Mouse (Mus musculus): ENCODE measurements at regions not wholly inside any gene's neighbourhood (a gene's known extent, or its start where the extent isn't known, plus 50 kb on each side); places are given as distances from the start of the nearest gene placed in this dataset.

- TF ChIP-seq UBTF (IDR thresholded peaks at IDR 0.05; ENCODE audit: low read depth, low read length), result no peak
- TF ChIP-seq MYC (IDR thresholded peaks at IDR 0.05; ENCODE audit: low read depth, low read length), result no peak
- peak; percentile 43 for TF ChIP-seq SMC3 (IDR thresholded peaks at IDR 0.05; ENCODE audit: low read depth, low read length)
- no peak for TF ChIP-seq JUN (IDR thresholded peaks at IDR 0.05; ENCODE audit: insufficient read depth, low read depth, low read length)
- TF ChIP-seq MAZ (IDR thresholded peaks at IDR 0.05; ENCODE audit: low read depth, low read length), result no peak
- TF ChIP-seq ZNF384 (IDR thresholded peaks at IDR 0.05; ENCODE audit: low read depth, low read length), result no peak
- no peak for TF ChIP-seq PAX5 (IDR thresholded peaks at IDR 0.05; ENCODE audit: low read length)
- peak in 1 of 2 experiments; percentile 41; a peak in 2 of 4 replicates for TF ChIP-seq CTCF (conservative IDR thresholded peaks at IDR 0.05 in 1 of 2, IDR thresholded peaks at IDR 0.05 in 1 of 2; ENCODE audit: low read depth in 2 of 2, low read length in 2 of 2)
- TF ChIP-seq NELFE (IDR thresholded peaks at IDR 0.05; ENCODE audit: low read depth, low read length), result no peak
- TF ChIP-seq RAD21 (IDR thresholded peaks at IDR 0.05; ENCODE audit: low read depth, low read length), result peak; percentile 55
- peak; percentile 2 for DNase-seq (ENCODE audit: extremely low read depth)
- H3K27me3 ChIP-seq (replicated peaks), result no peaks in the 10 kb centered on the region
- dilution Hi-C loops (cut with MboI; ENCODE audit: extremely low pct_ligation_motif_present, extremely low pct_unique_long_range_greater_than_20kb, low sequenced_read_pairs) (no loop called here), in situ Hi-C loops (cut with MboI; ENCODE audit: low pct_ligation_motif_present, low pct_unique_long_range_greater_than_20kb, low sequenced_read_pairs) (no loop called here)
- H3K4me1 ChIP-seq (ENCODE audit: control insufficient read depth in 1 of 2, insufficient read depth in 2 of 2), result no peaks in the 10 kb centered on the region
- no peak overlapping the region for H3K9ac ChIP-seq (ENCODE audit: insufficient read depth, low read depth)
- no peaks in the 10 kb centered on the region for H3K79me2 ChIP-seq (replicated peaks; ENCODE audit: control insufficient read depth, extremely low read depth, insufficient read depth, poor library complexity, severe bottlenecking)
- no peak overlapping the region for H3K27ac ChIP-seq (ENCODE audit: insufficient read depth, low read depth)
- H3K4me3 ChIP-seq (replicated peaks in 1 of 3; ENCODE audit: low read depth in 2 of 3, low read length in 2 of 3, poor library complexity in 1 of 3), result no peak overlapping the region
- no peaks in the 10 kb centered on the region for H3K36me3 ChIP-seq (replicated peaks in 1 of 2; ENCODE audit: control insufficient read depth in 1 of 2, insufficient read depth in 1 of 2, low read length in 1 of 2)
- H3K9me3 ChIP-seq (replicated peaks; ENCODE audit: low read length), result no peaks in the 10 kb centered on the region
- no peak overlapping the region for H3K4me2 ChIP-seq (ENCODE audit: insufficient read depth, low read depth, poor library complexity, severe bottlenecking)
Measured at GRCm38 (mm10) chrX:126465838-126466237, 349.8 kb downstream of the 4932411N23Rik start.

Measured in CH12.LX (cell line).